Mouse (Mus musculus): ENCODE data around the gene Amz2.

Gene Amz2

DNA sequence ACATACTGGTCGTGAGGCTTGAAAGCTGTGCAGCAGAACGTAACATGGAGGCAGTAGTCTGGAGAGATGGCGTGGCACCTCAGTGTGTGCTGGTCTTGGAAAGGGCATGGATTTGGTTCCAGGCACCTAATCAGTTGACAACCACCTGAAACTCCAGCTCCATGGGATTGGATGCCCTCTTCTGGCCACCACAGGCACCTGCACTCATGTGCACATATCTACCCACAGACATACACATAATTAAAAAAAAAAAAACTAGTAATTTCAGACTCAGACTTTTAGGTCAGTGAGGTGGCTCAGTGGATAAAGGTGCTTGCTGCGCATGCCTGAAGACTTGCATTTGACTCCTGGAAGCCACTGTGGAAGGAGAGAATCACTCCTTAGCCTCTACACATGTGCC is 3.5 kb upstream of the Amz2 start:
- DNase-seq: no peak

DNA sequence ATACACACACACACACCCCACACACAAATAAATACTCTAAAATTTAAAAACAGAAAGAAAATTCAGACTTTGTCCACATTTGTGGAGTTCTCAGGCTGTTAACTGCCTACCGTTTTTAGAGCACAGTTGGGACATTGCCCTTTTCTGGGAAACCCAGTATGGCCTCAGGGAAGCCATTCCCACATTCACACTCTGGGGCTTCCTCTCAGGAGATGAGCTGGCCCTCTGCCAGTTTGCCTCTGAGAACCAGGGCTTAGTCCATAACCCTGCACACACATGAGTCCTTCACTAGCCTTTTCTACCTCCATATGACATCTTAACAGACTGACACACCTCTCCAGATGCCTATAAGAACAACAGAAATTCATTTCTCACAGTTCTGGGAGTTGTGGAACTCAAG is 2.5 kb upstream of the Amz2 start:
- DNase-seq: peak; percentile 25

DNA sequence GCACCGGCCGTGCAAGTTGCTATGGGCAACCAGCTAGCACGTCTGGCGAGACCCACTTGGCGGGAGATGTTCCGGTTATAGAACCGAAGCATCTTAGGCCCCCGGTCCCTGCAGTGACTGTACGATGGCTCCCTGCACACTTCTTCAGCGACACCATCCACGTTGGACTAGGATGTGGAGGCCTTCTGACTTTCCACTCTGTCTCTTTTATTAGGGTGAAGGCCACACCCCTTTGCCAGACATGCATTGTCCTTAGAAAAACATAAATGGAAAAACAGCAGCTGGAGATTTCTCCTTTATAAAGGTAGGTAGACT is 483 bp downstream of the Amz2 start:
- no peak for DNase-seq

DNA sequence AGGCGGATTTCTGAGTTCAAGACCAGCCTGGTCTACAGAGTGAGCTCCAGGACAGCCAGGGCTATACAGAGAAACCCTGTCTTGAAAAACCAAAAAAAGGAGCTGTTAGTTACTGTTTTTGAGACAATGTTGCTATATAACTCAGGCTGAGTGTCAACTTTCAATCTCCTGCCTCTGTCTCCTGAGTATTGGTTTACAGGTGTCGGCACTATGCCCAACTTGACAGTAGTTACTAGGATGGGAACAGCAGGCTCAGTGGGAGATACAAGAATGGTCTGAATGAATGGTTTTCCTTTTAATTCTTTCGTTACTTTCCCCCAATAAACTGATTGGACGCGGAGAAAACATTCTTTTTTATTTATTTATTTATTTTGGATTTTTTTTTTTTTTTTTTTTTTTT is 1.6 kb downstream of the Amz2 start:
- DNase-seq: no peak

DNA sequence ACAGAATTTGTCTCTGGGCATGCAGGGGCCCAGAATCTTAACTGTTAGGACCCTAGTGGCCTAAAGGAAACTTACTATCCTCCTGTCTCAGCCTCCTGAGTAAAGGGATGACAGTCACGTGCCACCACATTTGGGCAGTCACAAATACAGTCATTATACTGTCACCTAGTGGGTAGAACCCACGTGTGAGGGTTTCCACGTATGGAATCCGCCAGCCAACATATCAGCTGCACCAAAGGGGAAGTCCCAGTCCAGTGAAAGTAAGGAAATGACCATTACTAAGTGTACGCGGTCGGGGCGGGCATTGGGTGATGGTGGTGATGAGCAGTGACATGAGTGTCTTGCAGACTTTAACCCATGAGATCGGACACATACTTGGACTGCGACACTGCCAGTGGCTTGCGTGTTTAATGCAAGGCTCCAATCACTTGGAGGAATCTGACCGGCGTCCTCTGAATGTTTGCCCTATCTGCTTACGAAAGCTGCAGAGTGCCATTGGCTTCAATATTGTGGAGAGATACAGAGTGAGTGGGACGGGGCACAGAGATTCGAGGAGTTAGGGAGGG is 8.6 kb downstream of the Amz2 start:
- no peak for DNase-seq

DNA sequence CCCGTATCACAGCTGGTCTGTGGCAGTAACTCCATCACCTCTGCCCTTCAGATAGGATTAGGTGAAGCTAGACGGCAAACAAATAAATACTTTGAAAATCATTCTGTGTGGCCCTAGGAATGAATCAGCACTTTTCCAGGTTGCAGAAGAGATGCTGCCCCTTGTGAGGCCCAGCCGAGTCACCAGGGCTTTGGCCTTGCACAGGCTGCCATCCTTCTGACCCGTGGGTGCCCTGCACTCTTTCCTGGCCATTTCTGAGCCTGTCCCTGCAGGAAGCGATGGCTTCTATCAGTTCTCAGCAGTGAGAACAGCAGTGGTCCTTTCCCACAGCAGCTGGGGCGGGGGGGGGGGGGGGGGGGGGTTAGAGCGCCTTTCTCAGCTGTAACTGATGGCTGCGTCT is 11.1 kb downstream of the Amz2 start:
- no peak for DNase-seq

DNA sequence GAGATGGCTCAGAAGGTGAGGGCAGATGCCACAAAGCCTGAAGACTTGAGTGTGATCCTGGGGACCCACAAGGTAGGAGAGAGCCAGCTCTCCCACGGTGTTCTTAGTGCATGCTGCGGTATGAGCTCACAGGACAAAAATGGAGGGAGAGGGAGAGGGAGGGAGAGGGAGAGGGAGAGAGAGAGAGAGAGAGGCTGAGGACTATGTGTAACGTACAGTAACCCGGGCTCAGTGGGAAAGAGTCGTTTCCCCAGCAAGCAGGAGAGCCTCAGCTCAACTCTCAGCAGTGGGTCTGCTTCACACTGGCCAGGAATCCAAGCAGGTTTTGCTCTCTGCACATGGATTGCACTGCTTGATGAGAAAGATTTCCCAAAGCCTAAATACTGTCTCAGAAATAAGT is 13.5 kb downstream of the Amz2 start:
- no peak for DNase-seq

DNA sequence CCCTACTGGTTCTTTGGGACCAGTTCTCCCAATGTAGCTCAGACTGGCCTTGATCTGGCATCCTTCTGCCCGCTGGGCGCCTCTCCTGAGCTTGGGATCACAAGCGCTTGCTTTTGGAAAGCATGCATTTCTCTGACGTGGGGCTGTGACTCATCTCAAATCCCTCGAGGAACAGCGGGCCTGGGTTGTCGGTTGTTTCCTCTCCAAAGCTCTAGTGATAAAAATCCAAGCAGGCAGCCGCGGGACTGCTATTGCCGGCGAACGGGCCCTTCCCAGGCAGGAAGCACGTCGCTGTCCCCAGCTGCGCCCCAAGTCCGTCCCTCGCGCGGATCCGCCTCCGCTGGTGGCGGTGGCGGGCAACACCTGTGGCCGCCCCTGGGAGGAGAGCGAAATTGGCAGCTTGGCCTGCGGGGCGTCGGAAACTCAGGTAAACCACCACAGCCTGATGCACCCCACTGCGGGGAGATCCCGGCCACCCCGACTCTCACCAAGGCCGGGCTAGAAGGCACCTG is 14.1 kb downstream of the Amz2 start:
- peak; percentile 67 for DNase-seq

DNA sequence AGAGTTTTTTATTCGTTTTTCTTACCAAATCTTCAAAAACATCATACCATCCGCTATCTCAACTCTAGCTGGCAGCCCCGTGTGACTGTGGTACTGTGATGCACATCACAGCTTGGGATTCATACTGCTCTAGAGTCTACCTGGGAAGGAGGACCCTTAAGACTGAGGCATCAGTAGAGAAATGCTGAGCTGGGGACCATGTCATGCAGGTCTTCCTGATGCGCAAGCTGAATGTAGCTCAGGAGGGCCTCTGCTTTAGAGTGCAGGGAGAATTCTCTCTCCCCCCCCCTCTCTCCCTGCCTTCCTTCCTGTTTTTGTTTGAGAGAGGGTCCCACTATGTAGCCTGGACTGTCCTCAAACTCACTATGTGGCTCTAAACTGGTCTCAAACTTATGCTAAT is 14.9 kb downstream of the Amz2 start:
- DNase-seq: no peak

DNA sequence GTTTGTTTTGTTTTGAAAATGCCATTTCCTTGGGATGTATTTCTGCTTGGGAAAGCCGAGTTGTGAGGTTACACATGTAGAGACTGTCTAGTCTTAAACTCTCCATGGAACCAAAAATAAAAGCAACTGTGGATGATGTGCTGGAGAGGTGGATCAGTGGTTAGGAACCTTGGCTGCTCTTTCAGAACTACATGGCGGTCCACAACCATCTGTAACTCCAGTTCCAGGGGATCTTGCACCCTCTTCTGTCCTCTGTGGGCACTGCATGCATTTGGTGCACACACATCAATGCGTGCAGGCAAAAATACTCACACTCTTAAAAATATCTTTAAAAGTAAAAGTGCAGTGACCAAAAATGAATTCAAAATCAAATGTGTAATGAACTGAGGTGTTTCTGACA is 15.4 kb downstream of the Amz2 start:
- DNase-seq: peak; percentile 19

DNA sequence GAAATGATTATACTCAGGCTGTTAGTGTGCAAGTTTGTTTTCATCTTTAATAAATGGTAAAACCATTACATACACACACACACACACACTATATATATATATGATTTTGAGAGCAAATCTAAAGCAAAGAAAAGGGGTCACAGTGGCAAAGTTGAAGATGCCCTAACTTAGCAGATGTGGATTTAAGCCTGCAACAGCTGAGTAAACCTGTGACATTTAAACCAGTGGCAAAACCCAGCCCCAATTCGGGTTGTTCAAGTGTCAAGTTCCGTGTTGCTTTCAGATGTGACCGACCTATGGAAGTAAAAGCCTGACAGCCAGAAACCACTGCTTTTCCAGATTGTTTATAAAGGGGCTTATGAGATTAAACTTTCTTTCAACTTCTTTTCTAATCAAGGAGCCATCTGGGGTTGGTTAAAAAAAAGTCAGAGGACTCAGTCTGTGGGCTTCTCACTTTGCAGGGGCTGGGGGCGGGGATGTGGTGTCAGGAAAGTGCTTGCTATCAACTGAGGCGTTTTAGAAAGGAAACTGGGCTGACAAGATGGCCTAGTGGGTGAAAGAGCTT is 16.5 kb downstream of the Amz2 start:
- no peak for DNase-seq

DNA sequence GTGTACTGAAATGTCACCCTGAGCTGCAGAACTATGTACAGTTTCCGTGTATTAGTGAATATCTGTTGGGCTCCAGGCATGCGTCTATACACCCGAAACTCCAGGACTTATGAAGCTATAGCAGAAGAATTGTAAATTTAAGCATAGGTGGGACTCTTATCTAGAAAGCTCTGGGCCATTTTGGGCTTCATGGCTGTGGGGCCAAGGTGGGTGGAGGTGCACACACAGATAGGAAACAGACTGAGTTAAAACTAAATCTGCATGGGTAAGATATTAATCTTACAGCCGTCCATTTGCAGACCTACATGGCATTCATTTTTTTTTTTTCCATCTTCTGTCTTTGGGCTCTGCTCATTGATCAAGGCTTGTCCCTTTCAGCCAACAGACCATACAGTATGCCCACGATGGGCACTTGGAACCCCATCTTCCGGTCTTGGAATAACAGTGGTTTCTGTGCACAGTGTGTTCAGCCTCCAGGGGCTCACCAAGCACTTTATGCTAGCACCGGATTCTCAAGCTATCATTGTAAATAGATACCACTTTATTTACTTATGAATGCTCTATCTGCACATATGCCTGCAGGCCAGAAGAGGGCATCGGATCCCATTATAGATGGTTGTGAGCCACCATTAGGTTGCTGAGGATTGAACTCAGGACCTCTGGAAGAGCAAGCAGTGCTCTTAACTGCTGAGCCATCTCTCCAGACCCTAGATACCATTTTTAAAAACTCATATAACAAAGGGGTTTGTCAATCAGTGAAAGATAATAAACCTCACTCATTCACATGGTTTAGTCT is 17.9 kb downstream of the Amz2 start:
- no peak for DNase-seq

DNA sequence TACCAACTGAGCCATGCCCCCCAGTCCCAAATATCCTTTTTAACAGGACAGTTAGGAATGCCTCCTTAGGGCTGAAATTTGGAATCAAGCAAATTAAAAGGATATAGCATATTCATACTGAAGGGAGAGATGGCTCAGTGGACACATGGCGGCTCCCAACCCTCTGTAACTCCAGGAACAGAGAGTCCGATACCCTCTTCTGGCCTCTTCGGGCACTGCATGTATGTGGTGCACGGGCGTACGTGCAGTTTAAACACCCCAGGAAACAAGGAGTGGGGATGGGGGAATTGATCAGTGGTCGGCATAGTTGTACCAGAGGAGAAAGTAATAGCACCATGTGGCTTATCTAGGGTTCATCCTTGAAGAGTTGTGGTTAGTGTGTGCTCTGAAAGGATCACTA is 18.9 kb downstream of the Amz2 start:
- peak; percentile 17 for DNase-seq

DNA sequence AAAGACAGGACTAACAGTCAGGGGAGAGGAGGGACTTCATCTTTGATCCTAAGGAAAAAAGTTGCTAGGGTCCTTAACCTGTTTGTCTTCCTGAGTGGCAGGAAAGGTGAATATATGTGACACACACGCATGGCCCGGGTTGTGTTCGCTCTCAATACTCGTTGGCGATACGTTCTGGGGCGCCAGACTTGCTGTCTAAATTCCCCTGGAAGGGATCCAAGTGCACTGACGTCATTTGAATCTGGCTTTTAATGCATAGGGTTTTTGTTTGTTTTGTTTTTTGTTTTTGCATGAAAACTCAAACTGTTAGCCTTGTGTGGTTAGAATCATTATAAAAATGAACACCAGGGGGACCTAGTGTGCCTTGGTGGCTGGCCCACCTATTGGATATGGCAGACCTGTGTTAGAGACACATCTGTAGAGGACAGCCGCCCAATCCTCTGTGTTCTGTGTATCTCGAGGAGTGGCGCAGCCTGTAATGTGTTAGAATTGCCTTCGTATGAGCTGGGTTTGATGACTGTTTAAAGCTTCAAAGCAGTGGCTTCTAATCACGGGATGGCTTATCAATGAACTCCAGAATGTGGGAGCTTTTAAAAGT is 19.8 kb downstream of the Amz2 start:
- no peak for DNase-seq

DNA sequence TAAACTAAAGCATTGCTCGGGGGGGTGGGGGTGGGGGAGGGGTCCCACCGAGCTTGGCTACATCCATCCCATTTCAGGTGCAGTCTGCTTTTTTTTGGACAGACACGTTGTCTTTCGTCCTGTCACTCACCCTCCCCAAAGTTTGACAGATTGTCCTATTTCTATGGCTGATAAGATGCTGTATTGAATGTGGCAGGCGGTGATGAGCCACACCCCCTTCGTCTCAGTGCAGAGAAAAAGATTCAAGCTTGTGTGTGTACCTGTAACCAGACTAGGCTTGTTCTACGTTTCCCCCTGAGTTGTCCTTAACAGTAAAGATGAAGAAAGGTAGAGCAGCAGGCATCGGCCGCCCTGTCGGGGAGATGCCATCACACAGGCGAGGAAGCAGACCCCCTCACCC is 25.4 kb downstream of the Amz2 start:
- no peak for DNase-seq

DNA sequence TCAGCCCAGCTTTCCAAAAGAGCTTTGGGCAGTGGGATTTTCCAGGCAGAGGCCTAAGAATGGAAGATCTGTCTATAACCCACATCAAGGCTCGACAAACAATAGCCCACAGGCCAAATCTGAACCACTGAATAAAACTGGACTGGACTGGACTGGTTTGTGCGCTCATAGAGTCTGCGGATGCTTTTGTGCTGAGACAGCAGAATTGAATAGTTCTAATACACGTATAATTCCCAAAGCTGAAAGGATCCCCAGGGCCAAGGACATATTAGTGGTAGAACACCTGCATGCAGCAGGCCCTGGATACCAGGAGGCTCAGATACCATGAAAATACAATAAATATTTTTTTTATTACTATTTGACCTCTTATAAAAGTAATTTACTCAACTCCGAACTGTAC is 30.5 kb downstream of the Amz2 start:
- DNase-seq: no peak

DNA sequence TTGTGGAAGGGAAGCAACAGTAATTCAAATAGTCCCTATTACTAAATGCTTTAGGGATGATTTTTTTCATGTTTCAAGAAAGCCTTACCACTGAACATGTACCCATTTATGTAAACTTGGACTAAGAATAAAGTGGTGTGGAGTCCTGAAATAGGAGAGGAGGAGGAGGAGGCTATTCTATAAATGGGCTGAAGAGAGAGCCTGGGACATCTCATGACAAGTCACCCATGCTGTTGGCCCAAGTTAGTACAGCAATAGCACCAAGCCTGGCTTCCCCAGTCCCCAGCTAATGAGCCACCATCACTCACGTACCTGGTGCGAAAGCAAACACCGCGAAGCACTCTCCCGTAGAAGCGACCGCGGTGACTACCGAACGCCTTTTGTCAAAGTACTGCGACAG is 32.4 kb downstream of the Amz2 start:
- no peak for DNase-seq

DNA sequence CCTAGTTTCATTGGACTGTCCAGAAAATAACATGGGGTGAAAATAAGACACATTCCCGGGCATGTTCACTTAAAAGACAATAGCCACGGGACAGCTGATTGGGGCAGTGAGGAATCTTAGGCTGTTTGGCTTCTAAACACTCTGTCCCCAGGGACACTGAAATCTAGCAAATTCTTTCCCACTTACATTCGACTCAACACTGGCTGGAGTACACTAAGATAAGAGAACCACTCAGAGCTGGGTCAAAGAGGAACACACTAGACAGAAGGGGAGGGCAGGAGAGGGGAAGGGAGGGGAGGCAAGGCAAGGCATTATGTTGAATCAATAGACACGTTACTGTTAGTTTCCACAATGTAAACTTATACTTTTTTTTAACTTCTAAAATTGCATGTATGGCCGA is 34.8 kb downstream of the Amz2 start:
- DNase-seq: no peak

DNA sequence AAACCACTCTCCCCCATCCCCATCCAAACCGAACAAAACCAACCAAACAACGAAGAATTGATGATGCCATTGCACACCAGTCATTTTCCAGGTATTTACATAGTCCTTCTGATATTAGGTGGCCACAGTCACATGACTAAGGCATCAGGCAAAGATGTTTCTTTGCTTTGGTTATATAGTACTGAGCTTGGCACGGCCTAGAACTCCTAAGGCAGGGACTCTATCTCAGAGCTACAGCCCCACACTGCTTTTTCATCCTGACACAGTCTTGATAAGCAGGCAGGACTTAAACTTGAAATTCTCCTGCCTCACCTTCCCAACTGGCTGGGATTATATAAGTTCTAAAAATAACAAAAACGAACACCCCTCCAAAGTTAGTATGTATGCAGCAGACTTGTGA is 39.3 kb downstream of the Amz2 start:
- no peak for DNase-seq

DNA sequence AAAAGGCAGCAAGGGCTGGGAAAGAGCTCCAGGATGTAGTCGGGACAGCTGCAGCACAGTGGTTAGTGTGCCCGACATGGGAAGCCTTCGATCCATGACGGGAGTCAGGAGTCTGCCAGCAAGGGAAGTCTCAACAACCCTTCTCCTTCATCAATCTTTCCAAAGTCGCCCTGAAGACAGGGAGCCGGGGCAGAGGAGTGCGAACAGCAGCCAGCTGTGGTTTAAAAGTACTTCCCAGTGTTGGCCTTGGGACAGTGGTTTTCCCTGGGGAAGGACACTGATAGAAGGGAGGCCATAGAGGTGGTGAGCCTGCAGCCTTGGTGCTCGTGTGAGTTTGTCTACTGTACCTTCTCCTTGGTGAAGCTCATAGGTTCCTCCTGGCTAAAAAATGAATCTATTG is 41.2 kb downstream of the Amz2 start:
- no peak for DNase-seq

DNA sequence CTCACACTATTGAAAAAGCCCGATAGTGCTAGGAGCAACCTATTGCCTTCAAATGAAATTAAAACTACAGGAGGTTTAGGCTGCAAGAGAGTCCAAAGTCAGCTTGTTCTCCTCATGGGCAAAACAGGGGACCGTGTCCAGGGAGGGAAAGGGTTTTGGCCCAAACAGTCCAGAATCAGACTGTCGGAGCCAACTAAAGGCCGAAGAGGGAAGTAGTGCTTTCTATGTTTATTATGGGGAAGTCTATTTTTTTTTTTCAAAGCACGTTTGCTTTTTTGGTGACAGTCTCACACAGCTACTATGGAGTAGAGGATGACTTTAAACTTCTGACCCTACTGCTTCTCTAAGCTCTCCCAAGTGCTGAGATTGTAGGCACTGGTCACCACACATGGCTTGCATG is 42.4 kb downstream of the Amz2 start:
- DNase-seq: no peak

DNA sequence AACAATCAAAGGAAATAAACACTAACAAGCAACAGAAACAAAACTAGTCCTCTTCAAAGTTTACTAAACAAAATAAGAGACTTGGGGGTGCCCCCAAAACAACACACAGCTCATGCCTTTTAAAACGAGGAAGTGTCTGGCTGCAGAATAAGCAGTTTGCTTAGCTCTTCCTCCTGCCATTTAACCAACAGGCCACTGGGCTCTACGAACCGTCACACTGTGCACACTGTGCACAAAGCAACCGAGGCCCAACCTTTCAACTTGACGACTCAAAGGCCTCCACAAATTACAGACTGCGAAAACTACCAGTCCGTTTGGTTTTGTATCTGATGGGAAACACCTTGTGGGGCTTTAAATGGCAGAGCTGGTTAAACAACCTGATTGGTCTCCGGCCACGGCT is 44.4 kb downstream of the Amz2 start:
- DNase-seq: no peak

DNA sequence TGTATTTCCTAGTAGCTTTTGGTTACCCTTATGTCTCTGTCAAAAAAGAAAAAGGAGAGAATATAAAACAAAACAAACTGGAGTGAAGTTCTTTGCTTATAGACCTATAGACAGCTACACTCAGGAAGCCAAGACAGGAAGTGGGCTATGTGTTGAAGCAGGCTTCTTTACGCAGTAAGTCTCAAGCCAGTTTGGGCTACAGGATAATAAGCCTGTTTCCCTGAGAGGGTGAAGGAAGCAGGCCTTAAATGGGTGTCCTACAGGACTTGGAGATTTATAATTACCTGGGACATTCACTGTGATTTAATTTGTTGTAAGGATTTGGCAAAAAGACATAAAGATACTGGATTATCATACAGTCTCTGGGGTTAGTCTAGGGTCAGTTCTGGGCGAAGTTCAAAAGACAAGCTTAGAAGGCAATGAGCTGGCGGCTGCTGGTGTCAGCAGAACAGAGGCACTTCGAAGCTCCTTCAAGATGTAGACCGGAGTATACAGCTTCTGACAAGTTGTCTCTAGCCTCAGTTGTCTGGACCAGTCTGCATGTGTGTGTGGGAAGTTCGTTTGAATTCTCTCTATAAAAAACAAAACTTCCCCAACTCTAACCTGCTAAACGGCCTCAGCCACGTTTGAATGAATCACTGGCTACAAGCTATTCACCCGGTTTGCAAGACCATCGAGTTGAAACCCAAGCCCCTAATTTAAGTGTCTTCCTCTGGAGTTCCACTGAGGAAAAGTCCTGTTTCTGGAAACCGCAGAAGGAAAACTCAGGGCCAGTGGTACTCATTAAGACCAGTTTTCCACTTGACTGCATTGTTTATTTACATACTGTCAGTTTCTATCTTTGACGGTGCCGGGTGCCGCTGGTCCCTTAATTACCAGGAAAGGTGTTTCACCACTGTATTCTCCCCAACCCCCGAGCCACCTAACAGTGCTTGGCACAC is 45.4 kb downstream of the Amz2 start:
- DNase-seq: no peak

Measured in right cerebral cortex, postnatal 14 days (tissue).